ENCODE assay signal across 24 mouse cellular contexts in genomic region chr19:57849915-57850314, GRCm38 (mm10).
DNase-seq lines count a peak whose midpoint lies in the region; ATAC-seq and TF ChIP-seq lines count a peak whose summit lies in the region.
"Had no signal": no experiment of that assay in that cellular context is flagged by ENCODE, and none has a peak within 500 bp of the region (broad histone marks: within the 10 kb centered on the region; RNA-seq: fewer than 3 reads in every experiment).

No protein-coding gene starts in this region.

- H3K4me2 ChIP-seq in embryonic facial prominence, embryonic 15.5 days (replicated peaks) = no peak overlapping the region
- H3K4me2 ChIP-seq in stomach, embryonic 14.5 days (replicated peaks; ENCODE audit: low read depth, low read length) = no peak overlapping the region
- H3K4me2 ChIP-seq in stomach, postnatal 0 days (replicated peaks; ENCODE audit: low read depth) = no peak overlapping the region
- H3K4me2 ChIP-seq: embryonic facial prominence, embryonic 13.5 days; forebrain, embryonic 13.5 days; forebrain, embryonic 15.5 days had no signal

- 64% methylated on average over 7 of the region's 7 CpGs for WGBS in embryonic facial prominence, embryonic 15.5 days
- WGBS in embryonic facial prominence, embryonic 10.5 days = 76% methylated on average over 7 of the region's 7 CpGs
- WGBS in stomach, embryonic 14.5 days = 62% methylated on average over 5 of the region's 7 CpGs
- 67% methylated on average over 4 of the region's 7 CpGs for WGBS in stomach, postnatal 0 days

- no peak for DNase-seq in embryonic facial prominence, embryonic 10.5 days (ENCODE audit: low spot score)
- no peak for DNase-seq in layer of hippocampus, adult 2 months (ENCODE audit: low spot score in 2 of 2)
- no peak for DNase-seq in layer of hippocampus, postnatal 14 days (ENCODE audit: low spot score in 2 of 2)
- DNase-seq in stomach, postnatal 0 days (ENCODE audit: low spot score) = no peak
- DNase-seq: adrenal gland, adult 8-10 months; adrenal gland, postnatal 14 days; adrenal gland, postnatal 36 days; B cell, adult 2 months; cerebellum, adult 11-12 months; cerebellum, adult 2 months; cerebellum, adult 9-10 months; cerebellum, postnatal 10 days; cerebellum, postnatal 25 days; forebrain, postnatal 0 days had no signal

- peaks cover 6% of the 10 kb centered on the region for H3K4me1 ChIP-seq in embryonic facial prominence, embryonic 15.5 days
- H3K4me1 ChIP-seq in embryonic facial prominence, embryonic 10.5 days = 0 out of 2 replicates have a peak, but pooled peaks cover 3% of the 10 kb centered on the region
- no peaks in the 10 kb centered on the region for H3K4me1 ChIP-seq in stomach, embryonic 14.5 days (ENCODE audit: control insufficient read depth, insufficient read depth, low read length)
- no peaks in the 10 kb centered on the region for H3K4me1 ChIP-seq in stomach, postnatal 0 days (replicated peaks; ENCODE audit: control insufficient read depth, insufficient read depth)

- no peaks in the 10 kb centered on the region for H3K9me3 ChIP-seq in embryonic facial prominence, embryonic 15.5 days (replicated peaks)
- no peaks in the 10 kb centered on the region for H3K9me3 ChIP-seq in embryonic facial prominence, embryonic 10.5 days
- H3K9me3 ChIP-seq in stomach, embryonic 14.5 days (ENCODE audit: control insufficient read depth, low read depth, low read length) = peaks cover under 1% of the 10 kb centered on the region; the same call in 1 of the 2 replicates
- no peaks in the 10 kb centered on the region for H3K9me3 ChIP-seq in stomach, postnatal 0 days (ENCODE audit: control insufficient read depth, low read length)
- H3K9me3 ChIP-seq: forebrain, embryonic 15.5 days had no signal

- no peaks in the 10 kb centered on the region for H3K27me3 ChIP-seq in embryonic facial prominence, embryonic 15.5 days
- H3K27me3 ChIP-seq in embryonic facial prominence, embryonic 10.5 days (replicated peaks; ENCODE audit: low read depth, poor library complexity, severe bottlenecking) = no peaks in the 10 kb centered on the region
- H3K27me3 ChIP-seq in stomach, embryonic 14.5 days (ENCODE audit: control insufficient read depth, insufficient read depth, low read length) = no peaks in the 10 kb centered on the region
- H3K27me3 ChIP-seq in stomach, postnatal 0 days (ENCODE audit: control insufficient read depth, insufficient read depth, low read length) = no peaks in the 10 kb centered on the region
- H3K27me3 ChIP-seq: CH12.LX; embryonic facial prominence, embryonic 13.5 days; forebrain, embryonic 13.5 days; forebrain, embryonic 15.5 days; Patski had no signal

- TF ChIP-seq CTCF in layer of hippocampus, adult 2 months (conservative IDR thresholded peaks at IDR 0.05) = no peak
- no peak for TF ChIP-seq CTCF in stomach, postnatal 0 days (IDR thresholded peaks at IDR 0.05; ENCODE audit: low read depth)

- H3K27ac ChIP-seq in embryonic facial prominence, embryonic 15.5 days (replicated peaks) = peak overlapping the region; percentile 58; the same call in 1 of the 2 replicates
- no peak overlapping the region for H3K27ac ChIP-seq in embryonic facial prominence, embryonic 10.5 days (replicated peaks)
- H3K27ac ChIP-seq in layer of hippocampus, adult 2 months = peak overlapping the region; percentile 73; the same call in 1 of the 2 replicates
- no peak overlapping the region for H3K27ac ChIP-seq in stomach, embryonic 14.5 days (ENCODE audit: low read length)
- H3K27ac ChIP-seq in stomach, postnatal 0 days (replicated peaks) = no peak overlapping the region
- H3K27ac ChIP-seq: embryonic facial prominence, embryonic 13.5 days; forebrain, embryonic 13.5 days; forebrain, embryonic 15.5 days had no signal

- no peak for ATAC-seq in embryonic facial prominence, embryonic 15.5 days (ENCODE audit: insufficient number of reproducible peaks, low FRiP score, low TSS enrichment, low read depth)
- peak; percentile 63; the same call in 1 of the 2 replicates for ATAC-seq in stomach, embryonic 14.5 days (ENCODE audit: insufficient number of reproducible peaks, insufficient read depth, low FRiP score, low read depth)
- ATAC-seq in stomach, postnatal 0 days (ENCODE audit: low FRiP score, low TSS enrichment) = no peak
- ATAC-seq: activated CD4-positive, CD25-positive, alpha-beta regulatory T cell, adult 4 months; CD4-positive, CD25-positive, alpha-beta regulatory T cell, adult 4 months; forebrain, embryonic 13.5 days; forebrain, embryonic 15.5 days; Patski had no signal

- no peak for TF ChIP-seq EP300 in stomach, postnatal 0 days (optimal IDR thresholded peaks at IDR 0.05)

- no peak overlapping the region for H3K4me3 ChIP-seq in embryonic facial prominence, embryonic 15.5 days (replicated peaks)
- no peak overlapping the region for H3K4me3 ChIP-seq in embryonic facial prominence, embryonic 10.5 days
- no peak overlapping the region for H3K4me3 ChIP-seq in layer of hippocampus, adult 2 months
- H3K4me3 ChIP-seq in stomach, embryonic 14.5 days (ENCODE audit: low read depth, low read length) = no peak overlapping the region
- H3K4me3 ChIP-seq in stomach, postnatal 0 days (ENCODE audit: low read depth, low read length) = no peak overlapping the region
- H3K4me3 ChIP-seq: embryonic facial prominence, embryonic 13.5 days; forebrain, embryonic 13.5 days; forebrain, embryonic 15.5 days had no signal

- no peak overlapping the region for H3K9ac ChIP-seq in embryonic facial prominence, embryonic 15.5 days
- no peak overlapping the region for H3K9ac ChIP-seq in stomach, embryonic 14.5 days (replicated peaks; ENCODE audit: low read depth, low read length)
- no peak overlapping the region for H3K9ac ChIP-seq in stomach, postnatal 0 days (ENCODE audit: low read length)
- H3K9ac ChIP-seq: embryonic facial prominence, embryonic 13.5 days; forebrain, embryonic 13.5 days; forebrain, embryonic 15.5 days; forebrain, postnatal 0 days had no signal

- no peaks in the 10 kb centered on the region for H3K36me3 ChIP-seq in embryonic facial prominence, embryonic 15.5 days
- H3K36me3 ChIP-seq in embryonic facial prominence, embryonic 10.5 days (replicated peaks) = no peaks in the 10 kb centered on the region; the same call in 1 of the 2 replicates
- no peaks in the 10 kb centered on the region for H3K36me3 ChIP-seq in stomach, embryonic 14.5 days (ENCODE audit: control insufficient read depth, insufficient read depth, low read length)
- H3K36me3 ChIP-seq in stomach, postnatal 0 days (ENCODE audit: control insufficient read depth, insufficient read depth, low read length) = no peaks in the 10 kb centered on the region; the same call in 1 of the 2 replicates
- H3K36me3 ChIP-seq: forebrain, embryonic 15.5 days; G1E had no signal

Comparison
In these comparisons a context has a peak if more than half of its experiments do, and no peak if none do; other contexts are left out.
1. H3K27ac ChIP-seq: peak in embryonic facial prominence, embryonic 15.5 days (single experiment) and layer of hippocampus, adult 2 months (single experiment); none in embryonic facial prominence, embryonic 10.5 days (single experiment), stomach, embryonic 14.5 days (single experiment) and stomach, postnatal 0 days (single experiment).